Mouse (Mus musculus) bone marrow macrophage, adult 2 months (primary cell): Measurements from ENCODE around the gene Rasgrp1. TPM values are rescaled to one million over a fixed set of nuclear protein-coding genes. Genes with fewer than 3 reads are reported as not detected.

Source experiments
- H3K27ac ChIP-seq: 2 replicates; pipeline ENCODE4 v1.5.1; 2012; ENCODE audit warnings: low read depth, low read length; ENCODE audit not compliant: insufficient read depth
- H3K4me1 ChIP-seq: 2 replicates; pipeline ENCODE4 v1.6.1; 2012; ENCODE audit warnings: low read length; ENCODE audit not compliant: control insufficient read depth, insufficient read depth
- H3K4me3 ChIP-seq: 2 replicates; pipeline ENCODE4 v1.5.1; 2012; ENCODE audit warnings: mild to moderate bottlenecking, low read length, moderate library complexity; ENCODE audit not compliant: insufficient read depth
- CTCF ChIP-seq: IDR thresholded peaks from 2 replicates; pipeline ENCODE4 v1.5.1; 2012; ENCODE audit warnings: low read depth, mild to moderate bottlenecking, low read length, moderate library complexity
- POLR2A ChIP-seq: IDR thresholded peaks from 2 replicates; pipeline ENCODE4 v1.6.1; 2012; ENCODE audit warnings: mild to moderate bottlenecking, low read depth, low read length, borderline replicate concordance
- polyA plus RNA-seq: library from polyadenylated mRNA; stranded (reverse); fragments of >200 nt; gene quantifications from 2 replicates; pipeline ENCODE4 v1.2.4, GENCODE M21; 2012; ENCODE audit not compliant: missing spikeins, insufficient read depth, insufficient read length

Rasgrp1 gene
- polyA plus RNA-seq, 1 experiment, result 0.35 TPM

GRCm38 (mm10) chr2:117307959-117308358 lies 34.8 kb downstream of the Rasgrp1 start:
- no peak overlapping the region for H3K4me3 ChIP-seq
- peaks cover 13% of the 10 kb centered on the region for H3K4me1 ChIP-seq
- no peak overlapping the region for H3K27ac ChIP-seq
- no peak for TF ChIP-seq CTCF
- TF ChIP-seq POLR2A, result no peak

- Histone ChIP-seq H3K4me3 (no peak overlapping the region), H3K27ac (no peak overlapping the region), H3K4me1 (peaks cover 16% of the 10 kb centered on the region)
- TF ChIP-seq POLR2A, result no peak
Observed at GRCm38 (mm10) chr2:117304941-117305340, 37.9 kb downstream of the Rasgrp1 start.

GRCm38 (mm10) chr2:117303391-117304350 lies 39.1 kb downstream of the Rasgrp1 start:
- no peak for TF ChIP-seq POLR2A
- TF ChIP-seq CTCF, result no peak
- H3K4me1 ChIP-seq, result peaks cover 26% of the 10 kb centered on the region
- H3K27ac ChIP-seq, result no peak overlapping the region

GRCm38 (mm10) chr2:117299596-117300448 lies 43.0 kb downstream of the Rasgrp1 start:
- Histone ChIP-seq H3K4me1 (peaks cover 28% of the 10 kb centered on the region), H3K4me3 (peak overlapping the region; percentile 2; the same call in 1 of the 2 replicates), H3K27ac (peak overlapping the region; percentile 49)
- TF ChIP-seq CTCF, result no peak
- no peak for TF ChIP-seq POLR2A

More at GRCm38 (mm10) chr2:117303391-117304350, 39.1 kb downstream of the Rasgrp1 start:
- H3K4me3 ChIP-seq, result no peak overlapping the region

- Histone ChIP-seq H3K27ac (no peak overlapping the region), H3K4me3 (no peak overlapping the region), H3K4me1 (no peaks in the 10 kb centered on the region)
- no peak for TF ChIP-seq CTCF
- no peak for TF ChIP-seq POLR2A
Observed at GRCm38 (mm10) chr2:117288291-117288690, 54.5 kb downstream of the Rasgrp1 start.

- H3K27ac ChIP-seq, result no peak overlapping the region
- TF ChIP-seq POLR2A (no peak), CTCF (peak; percentile 75)
- no peak overlapping the region for H3K4me3 ChIP-seq
- peaks cover 10% of the 10 kb centered on the region for H3K4me1 ChIP-seq
Observed at GRCm38 (mm10) chr2:117263786-117264408, 78.9 kb downstream of the Rasgrp1 start.

GRCm38 (mm10) chr2:117262184-117262583 lies 80.6 kb downstream of the Rasgrp1 start:
- Histone ChIP-seq H3K27ac (no peak overlapping the region), H3K4me3 (no peak overlapping the region), H3K4me1 (peaks cover 10% of the 10 kb centered on the region)
- TF ChIP-seq CTCF (no peak), POLR2A (no peak)

GRCm38 (mm10) chr2:117257617-117258016 lies 85.2 kb downstream of the Rasgrp1 start:
- Histone ChIP-seq H3K27ac (no peak overlapping the region), H3K4me1 (peaks cover 12% of the 10 kb centered on the region), H3K4me3 (no peak overlapping the region)
- TF ChIP-seq CTCF (no peak), POLR2A (no peak)

GRCm38 (mm10) chr2:117255415-117255814 lies 87.4 kb downstream of the Rasgrp1 start:
- TF ChIP-seq CTCF, result no peak
- TF ChIP-seq POLR2A, result no peak
- Histone ChIP-seq H3K27ac (no peak overlapping the region), H3K4me3 (no peak overlapping the region), H3K4me1 (peaks cover 4% of the 10 kb centered on the region; the same call in 1 of the 2 replicates)
